ENCODE assay signal across 17 mouse cellular contexts in genomic region chr5:39856616-39857156, GRCm38 (mm10).
DNase-seq lines count a peak whose midpoint lies in the region; ATAC-seq lines count a peak whose summit lies in the region.
"Had no signal": no experiment of that assay in that cellular context is flagged by ENCODE, and none has a peak within 500 bp of the region (broad histone marks: within the 10 kb centered on the region; RNA-seq: fewer than 3 reads in every experiment).

No protein-coding gene starts in this region.

- H3K4me3 ChIP-seq in forebrain, embryonic 14.5 days (ENCODE audit: low read depth, low read length) = no peak overlapping the region
- H3K4me3 ChIP-seq in hindbrain, embryonic 11.5 days (ENCODE audit: low read depth, low read length) = no peak overlapping the region
- H3K4me3 ChIP-seq in midbrain, embryonic 12.5 days = no peak overlapping the region
- no peak overlapping the region for H3K4me3 ChIP-seq in neural tube, embryonic 14.5 days (ENCODE audit: low read depth, low read length)
- H3K4me3 ChIP-seq: embryonic facial prominence, embryonic 15.5 days; heart, adult 2 months; heart, embryonic 15.5 days had no signal

- H3K27ac ChIP-seq in forebrain, embryonic 14.5 days (ENCODE audit: low read depth, low read length) = no peak overlapping the region; the same call in 1 of the 2 replicates
- H3K27ac ChIP-seq in hindbrain, embryonic 11.5 days (ENCODE audit: low read depth, low read length) = no peak overlapping the region
- peak overlapping the region; percentile 68 for H3K27ac ChIP-seq in midbrain, embryonic 12.5 days (replicated peaks)
- H3K27ac ChIP-seq in neural tube, embryonic 14.5 days (ENCODE audit: low read depth, low read length) = no peak overlapping the region
- H3K27ac ChIP-seq: embryonic facial prominence, embryonic 15.5 days; heart, adult 2 months; heart, embryonic 15.5 days had no signal

- H3K27me3 ChIP-seq in forebrain, embryonic 14.5 days (replicated peaks; ENCODE audit: control insufficient read depth, insufficient read depth, low read length) = no peaks in the 10 kb centered on the region
- H3K27me3 ChIP-seq in hindbrain, embryonic 11.5 days (ENCODE audit: control insufficient read depth, insufficient read depth, low read length) = no peaks in the 10 kb centered on the region
- no peaks in the 10 kb centered on the region for H3K27me3 ChIP-seq in midbrain, embryonic 12.5 days
- no peaks in the 10 kb centered on the region for H3K27me3 ChIP-seq in neural tube, embryonic 14.5 days (ENCODE audit: control insufficient read depth, insufficient read depth, low read length)
- H3K27me3 ChIP-seq: embryonic facial prominence, embryonic 15.5 days; heart, embryonic 15.5 days had no signal

- DNase-seq in forebrain, embryonic 14.5 days (ENCODE audit: low spot score) = peak; percentile 76
- DNase-seq in hindbrain, embryonic 11.5 days (ENCODE audit: low spot score) = peak; percentile 4
- no peak for DNase-seq in right cerebral cortex, postnatal 14 days
- DNase-seq in kidney, postnatal 14 days = no peak
- DNase-seq in liver = no peak
- DNase-seq: adrenal gland, postnatal 25 days; cerebellum, postnatal 10 days; gastrocnemius, postnatal 10 days; heart, adult 2 months; kidney, adult 2 months; kidney, postnatal 4 days; lung, postnatal 14 days; retina, postnatal 1 day had no signal

- 37% methylated on average over 3 of the region's 3 CpGs for WGBS in forebrain, embryonic 14.5 days
- whole genome bisulfite sequencing in hindbrain, embryonic 11.5 days = 70% methylated on average over 3 of the region's 3 CpGs
- 38% methylated on average over 3 of the region's 3 CpGs for WGBS in midbrain, embryonic 12.5 days
- WGBS in neural tube, embryonic 14.5 days = 34% methylated on average over 3 of the region's 3 CpGs

- no peak overlapping the region for H3K4me2 ChIP-seq in forebrain, embryonic 14.5 days (ENCODE audit: low read length)
- H3K4me2 ChIP-seq in hindbrain, embryonic 11.5 days (replicated peaks; ENCODE audit: low read depth, low read length) = no peak overlapping the region
- H3K4me2 ChIP-seq in midbrain, embryonic 12.5 days (replicated peaks) = no peak overlapping the region
- H3K4me2 ChIP-seq in neural tube, embryonic 14.5 days (ENCODE audit: low read depth, low read length) = no peak overlapping the region
- H3K4me2 ChIP-seq: embryonic facial prominence, embryonic 15.5 days; heart, embryonic 15.5 days had no signal

- H3K4me1 ChIP-seq in forebrain, embryonic 14.5 days (ENCODE audit: control insufficient read depth, insufficient read depth, low read length) = no peaks in the 10 kb centered on the region
- H3K4me1 ChIP-seq in hindbrain, embryonic 11.5 days (replicated peaks; ENCODE audit: control insufficient read depth, insufficient read depth, low read length) = no peaks in the 10 kb centered on the region
- peaks cover 8% of the 10 kb centered on the region; the same call in 1 of the 2 replicates for H3K4me1 ChIP-seq in midbrain, embryonic 12.5 days
- H3K4me1 ChIP-seq in neural tube, embryonic 14.5 days (ENCODE audit: control insufficient read depth, insufficient read depth, low read length) = no peaks in the 10 kb centered on the region
- H3K4me1 ChIP-seq: embryonic facial prominence, embryonic 15.5 days; heart, embryonic 15.5 days had no signal

- H3K36me3 ChIP-seq in forebrain, embryonic 14.5 days (ENCODE audit: control insufficient read depth, insufficient read depth, low read length) = no peaks in the 10 kb centered on the region
- no peaks in the 10 kb centered on the region for H3K36me3 ChIP-seq in hindbrain, embryonic 11.5 days (ENCODE audit: control insufficient read depth, insufficient read depth, low read length)
- no peaks in the 10 kb centered on the region for H3K36me3 ChIP-seq in midbrain, embryonic 12.5 days
- H3K36me3 ChIP-seq in neural tube, embryonic 14.5 days (ENCODE audit: control insufficient read depth, insufficient read depth, low read length) = no peaks in the 10 kb centered on the region
- H3K36me3 ChIP-seq: embryonic facial prominence, embryonic 15.5 days; heart, embryonic 15.5 days had no signal

- peak; percentile 89 for ATAC-seq in forebrain, embryonic 14.5 days
- ATAC-seq in hindbrain, embryonic 11.5 days (ENCODE audit: low FRiP score) = peak; percentile 85
- ATAC-seq in midbrain, embryonic 12.5 days (ENCODE audit: low FRiP score, low read depth) = peak; percentile 89
- peak; percentile 75; the same call in 1 of the 2 replicates for ATAC-seq in neural tube, embryonic 14.5 days (ENCODE audit: low read depth)

- H3K9ac ChIP-seq in forebrain, embryonic 14.5 days (ENCODE audit: low read length) = no peak overlapping the region
- no peak overlapping the region for H3K9ac ChIP-seq in hindbrain, embryonic 11.5 days (ENCODE audit: low read depth, low read length)
- H3K9ac ChIP-seq in midbrain, embryonic 12.5 days (replicated peaks) = no peak overlapping the region
- H3K9ac ChIP-seq in neural tube, embryonic 14.5 days (replicated peaks; ENCODE audit: low read depth, low read length) = no peak overlapping the region
- H3K9ac ChIP-seq: embryonic facial prominence, embryonic 15.5 days; heart, embryonic 15.5 days had no signal

- no peaks in the 10 kb centered on the region for H3K9me3 ChIP-seq in forebrain, embryonic 14.5 days (replicated peaks; ENCODE audit: control insufficient read depth, low read length)
- no peaks in the 10 kb centered on the region for H3K9me3 ChIP-seq in hindbrain, embryonic 11.5 days (ENCODE audit: control insufficient read depth, low read length)
- no peaks in the 10 kb centered on the region for H3K9me3 ChIP-seq in midbrain, embryonic 12.5 days
- H3K9me3 ChIP-seq in neural tube, embryonic 14.5 days (ENCODE audit: control insufficient read depth, low read length) = no peaks in the 10 kb centered on the region
- H3K9me3 ChIP-seq: embryonic facial prominence, embryonic 15.5 days; heart, embryonic 15.5 days had no signal

Comparison
In these comparisons a context has a peak if more than half of its experiments do, and no peak if none do; other contexts are left out.
1. DNase-seq: peak in forebrain, embryonic 14.5 days (single experiment) and hindbrain, embryonic 11.5 days (single experiment); none in right cerebral cortex, postnatal 14 days (single experiment), kidney, postnatal 14 days (single experiment) and liver (single experiment).
2. Peak in every context shown above with its lines, with median percentiles within 50 percentile points of each other: ATAC-seq.